Mouse (Mus musculus) kidney, postnatal 0 days (tissue): ENCODE results near the gene Phactr2. TPM values are rescaled to one million over a fixed set of nuclear protein-coding genes. Genes with fewer than 3 reads are reported as not detected.

Source experiments
- ATAC-seq: fragments of 200-750 bp; cut with Nextera tagmentation; replicated peaks from 2 replicates; pipeline ENCODE4 v1.8.0; 2017; ENCODE audit warnings: low read depth, moderate number of reproducible peaks, moderate TSS enrichment, moderate library complexity; ENCODE audit not compliant: low FRiP score
- DNase-seq: peaks from one replicate; pipeline ENCODE4 v3.0.0-alpha.2; 2016; ENCODE audit warnings: low spot score
- H3K27ac ChIP-seq: fragments of 300-500 bp; sonication (generic); 2 replicates; pipeline ENCODE4 v1.5.1; 2014; ENCODE audit warnings: mild to moderate bottlenecking
- H3K27me3 ChIP-seq: fragments of 300-500 bp; sonication (generic); 2 replicates; pipeline ENCODE4 v1.6.1; 2014; ENCODE audit warnings: low read length, mixed read lengths; ENCODE audit not compliant: insufficient read depth
- H3K36me3 ChIP-seq: fragments of 300-500 bp; sonication (generic); 2 replicates; pipeline ENCODE4 v1.6.1; 2014; ENCODE audit warnings: low read length, mixed read lengths; ENCODE audit not compliant: insufficient read depth
- H3K4me1 ChIP-seq: fragments of 300-500 bp; sonication (generic); replicated peaks from 2 replicates; pipeline ENCODE4 v1.6.1; 2014; ENCODE audit warnings: antibody characterized with exemption, low read length, mixed read lengths; ENCODE audit not compliant: insufficient read depth
- H3K4me2 ChIP-seq: fragments of 300-500 bp; sonication (generic); 2 replicates; pipeline ENCODE4 v1.6.1; 2014; ENCODE audit warnings: mild to moderate bottlenecking, low read length, moderate library complexity, mixed read lengths
- H3K4me3 ChIP-seq: fragments of 300-500 bp; sonication (generic); replicated peaks from 2 replicates; pipeline ENCODE4 v1.5.1; 2014; ENCODE audit warnings: low read depth, low read length
- H3K9ac ChIP-seq: fragments of 300-500 bp; sonication (generic); 2 replicates; pipeline ENCODE4 v1.6.1; 2014; ENCODE audit warnings: low read depth, low read length
- H3K9me3 ChIP-seq: fragments of 300-500 bp; sonication (generic); replicated peaks from 2 replicates; pipeline ENCODE4 v1.6.1; 2016; ENCODE audit warnings: low read length, inconsistent platforms, mixed read lengths
- CTCF ChIP-seq: IDR thresholded peaks from 2 replicates; pipeline ENCODE4 v1.5.1; 2016; ENCODE audit warnings: antibody characterized with exemption, low read depth, mild to moderate bottlenecking, moderate library complexity
- WGBS: fragments of 180-500 bp; shearing (Covaris S2); extraction: QIAGEN DNeasy Blood & Tissue Kit; methylation state at CpG from one replicate; pipeline ENCODE4 v1.1.7; 2014; 5-methylcytosine and 5-hydroxymethylcytosine counted together
- polyA plus RNA-seq: library from polyadenylated mRNA; unstranded; fragments of >200 nt; fragmentation: Nextera tagmentation; extraction: Ambion mirVana; gene quantifications from 2 replicates; pipeline ENCODE4 v1.2.1, GENCODE M21; 2015

Gene Phactr2
- polyA plus RNA-seq, 1 experiment from 2014 or later: 26.4 TPM

DNA sequence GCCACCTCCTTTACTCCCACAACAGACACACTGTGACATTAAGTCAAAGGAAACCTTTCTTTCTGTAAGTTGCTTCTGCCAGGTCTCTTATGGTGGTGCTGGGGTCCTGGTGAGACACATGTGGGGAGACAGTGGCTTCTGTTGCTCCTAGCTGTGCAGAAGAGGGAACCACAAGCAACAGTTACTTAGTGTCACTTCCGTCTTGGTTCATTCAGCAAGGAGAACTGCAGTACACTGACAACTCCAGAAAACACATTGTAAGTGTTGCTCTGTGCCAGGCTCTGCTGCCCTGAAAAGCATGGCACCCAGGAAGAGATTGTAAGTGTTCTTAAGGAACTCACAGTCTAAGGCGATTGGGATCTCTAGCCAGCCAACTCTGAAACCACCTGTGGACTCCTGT is 25.1 kb upstream of the Phactr2 start, which contains the start of gene Fuca2:
Fuca2 (plus strand) TSS at position 210 of the 400 bp plus-strand sequence.
- no peak within 1 kb of the TSS for H3K9ac ChIP-seq
- no peaks in the 10 kb centered on the region for H3K4me1 ChIP-seq
- H3K4me3 ChIP-seq: no peak within 1 kb of the TSS
- 86% methylated on average over 2 of the region's 2 CpGs for WGBS
- no peaks in the 10 kb centered on the region for H3K27me3 ChIP-seq
- H3K4me2 ChIP-seq: no peak within 1 kb of the TSS
- peak within 1 kb of the TSS; percentile 58 for H3K27ac ChIP-seq
- no peak for TF ChIP-seq CTCF
- no peaks in the 10 kb centered on the region for H3K9me3 ChIP-seq
- peaks cover 2% of the 10 kb centered on the region; the same call in 1 of the 2 replicates for H3K36me3 ChIP-seq
- DNase-seq (no peak), ATAC-seq (no peak)

DNA sequence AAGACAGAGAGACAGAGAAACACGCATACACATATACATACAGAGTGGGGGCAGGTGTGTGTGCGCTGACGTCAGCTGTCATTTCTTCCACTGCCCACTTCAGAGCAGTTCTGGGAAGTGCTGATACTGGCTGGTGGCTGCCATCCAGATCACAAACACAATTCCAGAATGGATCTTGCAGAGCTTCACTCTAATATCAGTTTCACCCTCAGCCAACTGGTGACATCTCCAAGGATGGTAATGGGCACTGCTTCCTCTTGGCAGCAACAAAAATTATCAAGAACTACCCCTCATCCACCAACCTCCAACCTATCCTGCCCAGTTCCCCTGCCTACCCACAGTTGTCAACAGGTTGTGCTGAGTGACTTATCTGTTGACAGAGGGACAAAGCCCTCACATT is 22.1 kb upstream of the Phactr2 start:
- no peaks in the 10 kb centered on the region for H3K27me3 ChIP-seq
- ATAC-seq: no peak
- no peak overlapping the region for H3K27ac ChIP-seq
- TF ChIP-seq CTCF: no peak
- 83% methylated on average over 3 of the region's 3 CpGs for WGBS
- H3K4me3 ChIP-seq: no peak overlapping the region
- H3K4me1 ChIP-seq: no peaks in the 10 kb centered on the region
- H3K36me3 ChIP-seq: no peaks in the 10 kb centered on the region
- H3K4me2 ChIP-seq: no peak overlapping the region
- H3K9ac ChIP-seq: no peak overlapping the region
- DNase-seq: no peak
- no peaks in the 10 kb centered on the region for H3K9me3 ChIP-seq

DNA sequence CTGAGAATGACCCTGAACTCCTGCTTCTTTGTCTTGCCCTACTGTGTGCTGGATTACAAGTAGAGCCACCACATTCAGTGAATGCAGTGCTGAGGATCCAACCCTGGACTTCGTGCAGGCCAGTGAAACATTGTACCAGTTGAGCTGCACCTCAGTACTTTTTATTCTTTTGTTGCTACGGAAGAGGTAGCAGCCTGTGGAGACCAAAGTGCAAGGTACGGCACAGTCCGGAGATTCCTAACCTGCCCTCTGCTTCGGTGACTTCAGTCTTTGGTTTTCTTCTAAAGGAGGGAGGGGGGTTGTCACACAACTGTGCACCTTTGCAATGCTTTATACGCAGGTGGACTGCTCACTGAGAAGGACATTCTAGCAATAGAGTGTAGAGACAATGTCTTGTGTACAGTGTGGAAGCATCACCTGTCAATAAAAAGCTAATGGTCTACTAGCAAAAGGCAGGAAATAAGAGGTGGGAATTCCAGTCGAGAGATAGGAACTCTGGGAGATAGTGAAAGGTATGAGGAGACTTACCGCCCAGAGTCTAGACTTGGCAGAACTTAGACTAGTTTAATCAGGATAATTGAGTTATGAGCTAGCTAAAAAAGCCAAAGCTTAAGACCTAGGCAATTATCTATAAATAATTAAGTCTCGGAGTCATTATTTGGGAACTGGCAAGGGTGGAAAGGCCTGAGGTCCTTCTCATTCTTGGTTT is 19.9 kb upstream of the Phactr2 start:
- Histone ChIP-seq H3K4me1 (no peaks in the 10 kb centered on the region), H3K9ac (no peak overlapping the region), H3K4me2 (no peak overlapping the region), H3K9me3 (no peaks in the 10 kb centered on the region), H3K27ac (no peak overlapping the region), H3K36me3 (no peaks in the 10 kb centered on the region), H3K4me3 (no peak overlapping the region), H3K27me3 (no peaks in the 10 kb centered on the region)
- TF ChIP-seq CTCF: no peak
- ATAC-seq (peak; percentile 89), DNase-seq (peak; percentile 22)
- 72% methylated on average over 9 of the region's 9 CpGs for WGBS

DNA sequence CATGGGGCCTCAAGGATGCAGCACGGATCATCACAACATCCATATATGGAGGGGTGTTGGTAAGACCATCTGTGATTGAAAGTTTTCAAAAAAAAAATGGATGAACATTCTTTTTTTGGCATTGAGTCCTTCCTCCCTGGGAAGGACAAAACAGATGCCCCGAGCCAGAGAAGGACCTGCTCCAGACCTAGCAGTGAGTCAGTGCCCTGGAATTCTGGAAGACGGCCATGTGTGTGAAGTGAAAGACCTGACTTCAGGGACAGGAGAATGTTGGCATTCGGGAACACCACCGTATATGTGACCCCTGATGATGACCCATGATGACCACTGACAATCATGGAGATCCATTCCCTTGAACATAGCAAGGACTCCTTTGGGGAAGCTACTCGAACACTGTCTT is 15.5 kb upstream of the Phactr2 start:
- Histone ChIP-seq H3K27ac (no peak overlapping the region), H3K27me3 (no peaks in the 10 kb centered on the region), H3K9me3 (no peaks in the 10 kb centered on the region), H3K4me1 (no peaks in the 10 kb centered on the region), H3K36me3 (no peaks in the 10 kb centered on the region), H3K4me3 (no peak overlapping the region), H3K4me2 (no peak overlapping the region), H3K9ac (no peak overlapping the region)
- DNase-seq (no peak), ATAC-seq (no peak)
- TF ChIP-seq CTCF: no peak
- 74% methylated on average over 6 of the region's 6 CpGs for whole genome bisulfite sequencing

DNA sequence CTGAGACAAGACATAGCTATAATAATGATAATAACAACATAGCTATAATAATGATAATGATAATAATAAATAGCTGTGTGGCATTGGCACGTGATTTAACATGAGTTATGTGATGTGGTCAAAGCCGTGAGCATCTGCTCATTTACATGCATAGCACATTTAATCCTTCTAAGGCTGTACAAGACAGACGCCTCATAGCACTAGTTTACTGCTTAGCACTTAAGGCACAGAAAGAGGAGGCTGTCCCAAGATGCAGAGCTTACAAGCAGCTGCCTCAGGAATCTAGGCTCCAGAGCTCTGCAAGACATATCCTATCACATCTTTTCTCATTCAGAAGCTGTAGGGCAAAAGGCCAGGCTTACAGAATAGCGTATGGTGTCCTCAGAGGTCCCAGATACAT is 11.7 kb upstream of the Phactr2 start:
- Histone ChIP-seq H3K27ac (no peak overlapping the region), H3K27me3 (no peaks in the 10 kb centered on the region), H3K36me3 (no peaks in the 10 kb centered on the region), H3K4me1 (no peaks in the 10 kb centered on the region), H3K9ac (no peak overlapping the region), H3K9me3 (no peaks in the 10 kb centered on the region), H3K4me2 (no peak overlapping the region), H3K4me3 (no peak overlapping the region)
- WGBS: 75% methylated on average over 4 of the region's 4 CpGs
- ATAC-seq (no peak), DNase-seq (no peak)
- TF ChIP-seq CTCF: no peak

DNA sequence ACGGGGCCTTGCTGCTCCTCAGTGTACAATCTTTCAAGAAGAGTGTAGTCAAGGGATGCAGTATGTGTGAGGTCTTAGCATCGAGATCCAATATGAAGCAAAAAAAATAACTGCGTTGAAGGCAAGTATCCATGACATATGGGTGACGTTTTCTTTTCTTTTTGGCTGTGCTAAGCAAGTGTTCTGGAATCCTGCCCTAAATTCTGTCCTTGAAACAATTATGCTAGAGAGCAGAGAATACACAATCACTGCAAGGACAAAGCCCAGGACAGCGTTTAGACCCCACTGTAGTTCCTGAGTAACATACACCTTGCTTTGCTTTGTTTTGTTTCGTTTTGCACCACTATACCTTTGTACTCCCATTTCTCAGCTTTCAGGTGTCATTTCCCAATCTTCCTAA is 5.1 kb upstream of the Phactr2 start:
- no peak overlapping the region for H3K27ac ChIP-seq
- no peak for TF ChIP-seq CTCF
- no peak overlapping the region for H3K4me2 ChIP-seq
- H3K9me3 ChIP-seq: no peaks in the 10 kb centered on the region
- WGBS: 76% methylated on average over 6 of the region's 6 CpGs
- H3K27me3 ChIP-seq: no peaks in the 10 kb centered on the region
- peaks cover 5% of the 10 kb centered on the region; the same call in 1 of the 2 replicates for H3K4me1 ChIP-seq
- ATAC-seq (no peak), DNase-seq (no peak)
- no peak overlapping the region for H3K4me3 ChIP-seq
- no peaks in the 10 kb centered on the region for H3K36me3 ChIP-seq
- H3K9ac ChIP-seq: no peak overlapping the region
